Mouse (Mus musculus): ENCODE data around the gene Gtpbp1.

The Gtpbp1 gene

DNA sequence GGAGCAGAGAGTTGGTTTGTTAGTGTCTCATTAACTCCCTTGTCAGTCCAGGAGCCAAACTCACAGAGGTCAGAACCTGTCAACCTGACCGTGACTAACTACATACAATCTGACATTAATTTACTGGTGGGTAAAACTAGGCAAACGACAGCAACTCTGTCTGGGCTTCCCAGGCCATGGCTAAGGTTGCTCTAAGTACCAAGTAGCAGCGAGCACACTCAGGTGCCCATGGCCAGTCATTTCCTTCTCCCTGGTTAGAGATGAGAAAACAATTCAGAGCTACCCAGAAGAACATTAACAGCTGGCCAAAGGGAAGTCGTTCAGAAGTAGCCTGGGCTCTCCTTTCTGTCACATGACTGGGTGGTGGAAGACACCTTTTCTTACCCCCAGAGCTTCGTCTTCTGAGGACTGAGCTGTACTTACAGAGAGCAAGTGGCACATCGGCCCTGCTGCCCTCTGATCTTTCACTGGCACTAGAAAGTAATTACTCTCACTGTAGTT lies 5.5 kb upstream of the Gtpbp1 start:
- no peak for DNase-seq (ENCODE audit: low spot score)

GRCm38 (mm10) chr15:79686046-79686869 lies 4.4 kb upstream of the Gtpbp1 start:
- DNase-seq (ENCODE audit: low spot score) = no peak

DNA sequence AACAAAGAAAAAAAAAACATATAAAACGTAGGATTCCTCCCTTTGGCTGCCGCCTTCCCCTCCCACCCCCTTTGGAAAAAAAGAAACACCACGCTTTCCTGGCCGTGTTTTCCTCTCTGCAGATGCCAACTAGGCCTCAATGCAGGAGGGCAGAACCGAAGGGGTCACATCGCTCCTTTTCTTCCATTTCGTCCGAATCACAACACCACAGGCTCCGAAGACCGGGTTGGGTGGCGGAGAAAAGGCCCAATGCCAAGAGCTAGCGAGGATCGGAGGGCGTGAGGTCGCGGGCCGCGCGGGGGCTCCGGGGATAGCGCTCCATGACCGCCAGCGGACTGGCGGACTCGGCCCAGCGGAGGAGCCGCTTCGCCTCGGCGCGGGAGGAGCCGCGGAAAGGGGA lies 3.5 kb upstream of the Gtpbp1 start:
- DNase-seq (ENCODE audit: low spot score) = no peak

DNA sequence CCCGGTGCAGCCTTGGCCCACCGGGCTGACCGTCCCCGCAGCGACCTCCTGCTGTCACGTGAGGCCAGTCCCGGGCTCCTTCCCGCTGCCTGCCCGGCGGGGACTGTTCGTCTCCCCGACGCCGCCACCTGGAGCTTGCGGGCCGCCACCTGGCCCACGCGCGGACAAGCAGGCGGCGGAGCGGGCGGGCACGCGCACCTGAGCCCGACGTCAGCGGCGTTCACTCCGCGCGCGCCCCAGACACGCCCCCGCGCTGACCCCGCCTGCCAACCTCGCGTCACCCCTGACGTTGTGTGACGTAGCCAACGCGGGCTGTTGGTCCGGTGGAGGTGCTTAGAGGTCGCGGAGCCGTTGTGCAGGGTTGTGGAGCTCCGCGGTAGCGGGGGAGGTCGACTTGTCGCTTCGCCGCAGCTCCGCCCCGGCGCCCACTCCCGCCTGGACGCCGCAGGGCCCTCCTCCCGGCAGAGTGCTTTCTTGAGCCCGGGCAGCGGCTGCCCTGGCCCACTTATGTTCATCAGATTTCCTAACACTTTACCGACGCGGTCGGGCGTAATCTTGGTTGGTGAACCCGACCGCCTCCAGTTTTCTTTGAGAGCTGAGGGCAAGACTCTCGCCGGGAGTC lies 2.9 kb upstream of the Gtpbp1 start, which contains the start of gene Josd1:
Josd1 (minus strand) TSS at position 274 of the 622 bp plus-strand sequence.
- DNase-seq (ENCODE audit: low spot score) = peak; percentile 96

- no peak for DNase-seq (ENCODE audit: low spot score)
These were observed 2.2 kb upstream of the Gtpbp1 start for GRCm38 (mm10) chr15:79688268-79688956.

- no peak for DNase-seq (ENCODE audit: low spot score)
These were observed 801 bp upstream of the Gtpbp1 start for GRCm38 (mm10) chr15:79689662-79690425.

GRCm38 (mm10) chr15:79691023-79691508 lies 421 bp downstream of the Gtpbp1 start:
- DNase-seq (ENCODE audit: low spot score) = no peak

GRCm38 (mm10) chr15:79692334-79692733 lies 1.7 kb downstream of the Gtpbp1 start:
- DNase-seq (ENCODE audit: low spot score) = no peak

DNA sequence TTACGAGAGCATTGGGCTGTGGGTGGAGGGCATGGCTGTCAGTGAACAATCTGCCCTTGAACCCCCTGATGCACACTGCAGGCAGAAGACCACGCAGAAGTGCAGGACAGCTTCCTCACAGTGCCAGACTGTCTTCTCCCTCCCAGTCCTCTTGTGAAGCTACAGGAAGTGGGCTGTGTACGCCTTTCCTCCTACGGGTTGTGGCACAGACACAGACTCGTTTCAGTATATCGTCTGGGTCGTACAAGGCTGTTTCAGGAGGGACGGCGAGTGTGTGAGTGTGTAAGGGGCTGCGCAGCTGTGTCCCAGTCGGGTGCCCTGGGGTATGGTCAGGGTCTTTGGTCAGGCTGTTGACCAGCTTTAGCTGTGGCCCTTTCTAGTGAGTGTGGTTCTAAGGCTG lies 3.1 kb downstream of the Gtpbp1 start:
- DNase-seq (ENCODE audit: low spot score) = no peak

GRCm38 (mm10) chr15:79694512-79694911 lies 3.9 kb downstream of the Gtpbp1 start:
- no peak for DNase-seq (ENCODE audit: low spot score)

GRCm38 (mm10) chr15:79695516-79695915 lies 4.9 kb downstream of the Gtpbp1 start:
- DNase-seq (ENCODE audit: low spot score) = no peak

- DNase-seq (ENCODE audit: low spot score) = no peak
These were observed 5.9 kb downstream of the Gtpbp1 start for GRCm38 (mm10) chr15:79696508-79696907.

GRCm38 (mm10) chr15:79697011-79697410 lies 6.4 kb downstream of the Gtpbp1 start:
- no peak for DNase-seq (ENCODE audit: low spot score)

DNA sequence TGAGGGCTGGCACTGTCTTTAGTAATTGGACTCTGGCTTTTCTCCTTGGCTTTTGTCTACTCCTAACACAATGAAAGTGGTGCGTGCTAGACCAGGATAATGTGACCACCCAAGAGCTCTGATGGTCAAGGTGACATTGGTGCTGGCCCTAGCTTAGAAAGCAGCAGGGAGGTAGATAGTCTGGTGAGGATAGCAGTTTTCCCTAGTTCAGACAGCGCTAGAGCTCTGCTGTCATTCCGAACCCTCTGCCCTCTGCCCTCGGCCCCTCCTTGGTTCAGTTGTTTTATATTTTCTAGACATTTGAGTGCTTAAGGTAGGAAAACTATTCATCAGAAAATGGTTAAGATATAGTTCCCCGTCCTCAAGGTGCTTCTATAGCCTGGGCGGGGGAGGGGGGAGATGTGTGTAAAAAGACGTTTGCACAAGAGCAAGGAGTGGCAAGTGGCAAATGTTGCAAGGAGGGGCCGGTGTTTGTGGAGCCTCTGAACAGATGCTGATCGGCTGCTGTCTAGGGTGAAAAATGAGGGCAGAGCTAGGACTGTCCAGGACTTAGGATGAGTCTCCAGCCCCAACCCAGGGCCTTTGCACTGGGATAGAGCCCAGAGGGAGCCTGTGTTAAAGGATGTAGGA lies 7.0 kb downstream of the Gtpbp1 start:
- DNase-seq (ENCODE audit: low spot score) = no peak

DNA sequence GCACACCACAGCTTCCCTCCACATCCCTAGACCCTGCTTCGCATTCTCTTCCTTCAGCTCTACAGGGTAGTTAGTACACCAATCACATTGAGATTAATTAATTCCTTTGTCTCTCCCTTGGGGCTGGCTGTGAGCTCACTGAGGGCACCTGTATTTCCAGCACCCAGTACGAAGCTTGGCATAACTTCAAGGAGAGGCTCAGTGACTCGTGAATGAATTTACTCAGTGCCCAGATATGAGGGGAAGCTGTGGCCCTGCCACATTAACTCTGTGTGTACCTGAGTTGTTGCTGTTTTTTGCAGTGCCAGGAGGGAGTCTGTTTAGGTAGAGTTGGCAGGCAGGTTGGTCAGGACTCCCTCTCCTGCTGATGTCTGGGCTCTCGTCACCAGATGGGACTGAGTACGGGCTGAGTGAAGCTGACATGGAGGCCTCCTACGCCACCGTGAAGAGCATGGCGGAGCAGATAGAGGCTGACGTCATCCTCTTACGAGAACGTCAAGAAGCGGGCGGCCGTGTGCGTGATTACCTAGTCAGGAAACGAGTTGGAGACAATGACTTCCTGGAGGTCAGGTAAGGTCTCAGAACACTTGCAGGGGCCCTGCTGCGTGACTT lies 16.1 kb downstream of the Gtpbp1 start:
- DNase-seq (ENCODE audit: low spot score) = no peak

- no peak for DNase-seq (ENCODE audit: low spot score)
These were observed 17.7 kb downstream of the Gtpbp1 start for GRCm38 (mm10) chr15:79708229-79708822.

DNA sequence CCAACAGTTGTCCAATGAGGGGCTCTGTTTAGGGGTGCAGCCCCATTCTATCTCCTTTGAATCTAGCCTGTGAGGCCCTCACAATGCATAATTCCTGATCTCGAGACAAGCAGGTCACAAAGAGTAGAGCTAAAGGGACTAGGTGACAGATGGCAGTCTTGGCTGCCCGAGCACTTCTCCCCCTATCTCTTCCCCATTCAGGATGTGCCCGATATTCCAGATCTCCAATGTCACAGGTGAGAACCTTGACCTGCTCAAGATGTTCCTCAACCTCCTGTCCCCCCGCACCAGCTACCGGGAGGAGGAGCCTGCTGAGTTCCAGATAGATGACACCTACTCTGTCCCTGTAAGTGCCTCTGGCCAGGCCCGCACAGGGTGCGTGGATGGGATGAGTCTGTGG lies 25.0 kb downstream of the Gtpbp1 start:
- DNase-seq (ENCODE audit: low spot score) = no peak

- DNase-seq (ENCODE audit: low spot score) = no peak
These were observed 26.1 kb downstream of the Gtpbp1 start for GRCm38 (mm10) chr15:79716710-79717109.

DNA sequence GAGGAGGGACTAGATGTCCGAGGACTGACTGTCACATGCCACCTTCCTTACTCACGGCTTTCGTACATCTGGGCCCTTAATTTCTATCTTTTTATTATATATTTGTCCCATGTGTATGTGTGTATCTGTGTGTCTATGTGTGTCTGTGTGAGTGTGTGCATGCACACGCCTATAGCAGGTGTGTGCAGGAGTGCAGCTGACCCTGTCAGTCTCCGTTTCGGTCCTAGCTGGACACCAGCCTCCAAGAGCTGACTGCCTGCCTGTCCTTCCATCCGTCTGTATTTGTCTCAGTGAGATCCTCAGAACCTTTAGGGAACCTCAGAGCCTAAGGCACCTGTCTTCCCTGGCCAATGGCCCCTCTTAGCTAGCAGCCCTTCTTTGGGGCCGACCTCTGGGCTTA lies 29.6 kb downstream of the Gtpbp1 start:
- no peak for DNase-seq (ENCODE audit: low spot score)

DNA sequence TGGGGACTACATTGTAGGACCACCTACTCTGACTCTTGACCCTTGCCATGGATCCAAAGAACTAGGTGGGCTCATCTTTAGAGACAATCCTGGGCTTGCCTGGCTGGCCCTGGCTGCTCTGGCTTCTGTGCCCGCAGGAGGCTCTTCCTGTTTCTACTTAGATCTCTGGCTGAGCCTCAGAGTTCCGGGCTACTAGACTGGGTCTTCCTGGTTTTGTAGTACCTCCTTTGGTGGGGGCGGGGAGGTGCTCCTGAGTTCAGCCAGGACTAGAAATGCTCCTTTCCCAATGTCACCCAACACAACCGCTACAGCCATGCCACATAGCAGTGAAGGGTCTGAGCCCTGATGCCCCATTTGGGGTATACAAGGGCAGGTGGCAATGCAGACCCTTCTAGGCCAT lies 30.2 kb downstream of the Gtpbp1 start:
- DNase-seq (ENCODE audit: low spot score) = no peak

All from ovary, postnatal 36 days (tissue).